Mouse (Mus musculus) brain, embryonic 14.5 days (tissue): Measurements from ENCODE around the gene Zfp362. TPM values are rescaled to one million over a fixed set of nuclear protein-coding genes. Genes with fewer than 3 reads are reported as not detected.

ENCODE experiments used
- DNase-seq: peaks from one replicate; pipeline ENCODE4 v3.0.0-alpha.2; 2011; ENCODE audit warnings: low read depth
- CTCF ChIP-seq: fragments of 200-500 bp; IDR thresholded peaks from 2 replicates; pipeline ENCODE4 v1.5.1; 2012; ENCODE audit warnings: inconsistent platforms, mild to moderate bottlenecking, moderate library complexity, borderline replicate concordance; ENCODE audit not compliant: insufficient read depth, insufficient read length; ENCODE audit errors: extremely low read depth
- POLR2A ChIP-seq: fragments of 200-500 bp; IDR thresholded peaks from 2 replicates; pipeline ENCODE4 v1.6.1; 2012; ENCODE audit warnings: mild to moderate bottlenecking, inconsistent platforms, borderline replicate concordance; ENCODE audit not compliant: poor library complexity, insufficient read depth, insufficient read length, severe bottlenecking; ENCODE audit errors: extremely low read depth
- polyA plus RNA-seq: library from polyadenylated mRNA; depleted of rRNA; stranded (reverse); fragments of >200 nt; gene quantifications from 2 replicates; pipeline ENCODE4 v1.2.3, GENCODE M21; 2012; rRNA removed

The Zfp362 gene
- 70.0 and 94.1 TPM in 2 replicates for polyA plus RNA-seq

GRCm38 (mm10) chr4:128806043-128806826 lies at the start of gene Zfp362:
Zfp362 (minus strand) TSS chr4:128806045.
- no peak for TF ChIP-seq CTCF
- peak; percentile 53 for TF ChIP-seq POLR2A
- DNase-seq = peak; percentile 71

GRCm38 (mm10) chr4:128855613-128856040 lies 49.8 kb upstream of the Zfp362 start:
- TF ChIP-seq CTCF (no peak), POLR2A (no peak)

GRCm38 (mm10) chr4:128853117-128853516 lies 47.3 kb upstream of the Zfp362 start:
- no peak for DNase-seq
- TF ChIP-seq CTCF = no peak
- TF ChIP-seq POLR2A = no peak

More at GRCm38 (mm10) chr4:128855613-128856040, 49.8 kb upstream of the Zfp362 start:
- DNase-seq = no peak

- TF ChIP-seq CTCF = no peak
- no peak for TF ChIP-seq POLR2A
- DNase-seq = no peak
Observed at GRCm38 (mm10) chr4:128852266-128852887, 46.5 kb upstream of the Zfp362 start.

GRCm38 (mm10) chr4:128849686-128850085 lies 43.8 kb upstream of the Zfp362 start:
- DNase-seq = no peak
- TF ChIP-seq CTCF (no peak), POLR2A (no peak)

GRCm38 (mm10) chr4:128848961-128849360 lies 43.1 kb upstream of the Zfp362 start:
- no peak for DNase-seq
- no peak for TF ChIP-seq CTCF
- TF ChIP-seq POLR2A = no peak

GRCm38 (mm10) chr4:128845367-128845973 lies 39.6 kb upstream of the Zfp362 start:
- peak; percentile 83 for DNase-seq
- TF ChIP-seq CTCF = no peak
- TF ChIP-seq POLR2A = no peak

GRCm38 (mm10) chr4:128844566-128844965 lies 38.7 kb upstream of the Zfp362 start:
- DNase-seq = peak; percentile 28
- TF ChIP-seq POLR2A (no peak), CTCF (no peak)

- DNase-seq = peak; percentile 78
Observed at GRCm38 (mm10) chr4:128841259-128841658, 35.4 kb upstream of the Zfp362 start.

GRCm38 (mm10) chr4:128839811-128840738 lies 34.2 kb upstream of the Zfp362 start:
- peak; percentile 65 for DNase-seq

More at GRCm38 (mm10) chr4:128841259-128841658, 35.4 kb upstream of the Zfp362 start:
- TF ChIP-seq POLR2A (no peak), CTCF (no peak)

More at GRCm38 (mm10) chr4:128839811-128840738, 34.2 kb upstream of the Zfp362 start:
- TF ChIP-seq POLR2A = no peak
- no peak for TF ChIP-seq CTCF
